Mouse (Mus musculus) megakaryocyte, embryonic 14.5 days (primary cell): ENCODE results near the gene Morn1. TPM values are rescaled to one million over a fixed set of nuclear protein-coding genes. Genes with fewer than 3 reads are reported as not detected.

ENCODE experiments used
- H3K27me3 ChIP-seq: replicated peaks from 2 replicates; pipeline ENCODE3; 2012; ENCODE audit warnings: inconsistent platforms
- H3K36me3 ChIP-seq: replicated peaks from 2 replicates; pipeline ENCODE3; 2012; ENCODE audit warnings: low read length, inconsistent platforms, mixed read lengths
- H3K4me1 ChIP-seq: 2 replicates; pipeline ENCODE4 v1.6.1; 2012; ENCODE audit warnings: inconsistent platforms
- H3K4me3 ChIP-seq: replicated peaks from 2 replicates; pipeline ENCODE3; 2012; ENCODE audit warnings: moderate library complexity, mild to moderate bottlenecking, inconsistent platforms
- H3K9me3 ChIP-seq: 2 replicates; pipeline ENCODE4 v1.6.1; 2012; ENCODE audit warnings: inconsistent platforms
- FLI1 ChIP-seq: IDR thresholded peaks from 2 replicates; pipeline ENCODE4 v1.6.1; 2012; ENCODE audit warnings: low read length, inconsistent platforms, mixed read lengths
- GATA1 ChIP-seq: IDR thresholded peaks from 3 replicates; pipeline ENCODE4 v1.6.1; 2012; ENCODE audit warnings: mixed read lengths, low read length, inconsistent platforms, borderline replicate concordance
- polyA plus RNA-seq: library from polyadenylated mRNA; stranded (reverse); fragments of >175 nt; gene quantifications from 2 replicates; pipeline ENCODE4 v1.2.3, GENCODE M21; 2012; ENCODE audit warnings: low replicate concordance; ENCODE audit not compliant: insufficient read depth

Morn1 gene
- polyA plus RNA-seq, 1 experiment = 4.3 TPM

DNA sequence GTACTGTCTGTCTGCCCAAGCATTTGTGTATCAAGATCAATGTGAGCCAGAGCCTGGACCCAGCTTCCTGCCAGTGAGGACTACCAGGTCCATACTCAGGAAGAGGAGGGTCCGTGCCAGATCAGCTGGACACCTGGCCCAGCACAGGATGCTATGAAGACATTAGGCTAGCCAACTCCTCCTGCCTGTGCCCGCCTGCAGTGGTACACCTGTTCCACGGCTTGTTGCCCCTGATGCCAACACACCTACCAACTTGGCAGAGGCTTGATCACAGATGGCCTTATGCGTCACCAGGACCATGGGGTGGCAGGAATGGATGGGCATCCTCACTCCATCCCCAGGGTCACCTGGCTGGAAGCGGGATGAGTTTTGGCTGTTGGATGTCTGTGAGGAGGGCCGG is 66.1 kb downstream of the Morn1 start:
- TF ChIP-seq FLI1 (no peak), GATA1 (no peak)
- H3K9me3 ChIP-seq = no peaks in the 10 kb centered on the region
- peaks cover 4% of the 10 kb centered on the region for H3K27me3 ChIP-seq
- H3K4me1 ChIP-seq = peaks cover 92% of the 10 kb centered on the region
- H3K36me3 ChIP-seq = peaks cover 52% of the 10 kb centered on the region
- H3K4me3 ChIP-seq = peak overlapping the region; percentile 47

DNA sequence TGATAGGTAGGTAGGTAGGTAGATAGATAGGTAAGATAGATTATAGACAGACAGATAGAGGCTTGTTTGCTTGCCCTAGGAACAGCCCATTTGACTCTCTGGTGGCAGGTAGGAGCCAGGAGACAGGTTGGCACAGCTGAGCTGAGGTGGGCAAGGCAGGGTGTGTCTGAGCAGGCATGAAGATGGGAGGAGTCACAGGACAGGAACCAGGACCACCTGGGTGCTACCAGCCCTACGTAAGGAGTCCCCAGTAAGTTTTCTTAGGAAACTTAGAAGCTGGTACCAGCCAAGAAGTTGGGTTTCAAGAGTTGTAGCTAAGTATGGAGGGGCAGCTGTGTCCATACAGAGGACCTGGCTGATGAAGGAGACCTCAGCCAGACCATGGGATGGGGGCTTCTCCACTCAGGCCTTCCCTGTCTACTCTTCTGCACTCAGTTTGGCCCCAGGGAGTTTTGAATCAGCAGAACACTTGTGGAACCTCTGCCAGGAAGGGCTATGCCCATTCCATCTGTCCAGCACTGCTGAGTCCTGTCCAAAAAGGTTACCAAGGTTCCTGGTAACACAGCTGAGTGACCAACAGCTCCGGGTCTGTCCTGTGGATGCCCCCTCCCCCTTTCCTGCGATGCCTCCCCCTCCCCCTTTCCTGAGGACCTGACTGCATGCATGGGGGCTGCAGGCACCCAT is 67.2 kb downstream of the Morn1 start:
- H3K27me3 ChIP-seq = peaks cover 4% of the 10 kb centered on the region
- no peaks in the 10 kb centered on the region for H3K9me3 ChIP-seq
- H3K4me1 ChIP-seq = peaks cover 85% of the 10 kb centered on the region
- no peak for TF ChIP-seq FLI1
- no peak for TF ChIP-seq GATA1
- H3K36me3 ChIP-seq = peaks cover 62% of the 10 kb centered on the region
- no peak overlapping the region for H3K4me3 ChIP-seq

DNA sequence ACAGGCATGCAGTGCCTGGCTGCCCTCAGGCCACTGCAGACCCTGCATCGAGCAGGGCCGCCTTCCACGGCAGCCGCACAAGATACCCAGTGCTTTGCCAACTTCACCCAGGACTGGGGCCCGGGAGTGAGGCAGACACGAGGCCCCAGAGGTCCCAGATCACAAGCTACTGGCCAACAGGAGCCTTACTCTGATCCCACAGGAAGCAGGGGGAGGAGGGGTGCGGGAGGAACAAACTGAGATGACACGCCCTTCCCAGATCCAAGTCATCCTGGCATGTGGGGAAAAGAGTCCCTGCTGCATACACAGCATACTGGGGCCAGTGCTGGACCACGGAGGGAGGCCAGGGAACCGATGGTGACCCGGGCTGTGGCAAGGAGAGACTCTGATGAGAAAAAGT is 68.6 kb downstream of the Morn1 start:
- Histone ChIP-seq H3K9me3 (no peaks in the 10 kb centered on the region), H3K36me3 (peaks cover 77% of the 10 kb centered on the region)
- TF ChIP-seq GATA1 (no peak), FLI1 (no peak)

DNA sequence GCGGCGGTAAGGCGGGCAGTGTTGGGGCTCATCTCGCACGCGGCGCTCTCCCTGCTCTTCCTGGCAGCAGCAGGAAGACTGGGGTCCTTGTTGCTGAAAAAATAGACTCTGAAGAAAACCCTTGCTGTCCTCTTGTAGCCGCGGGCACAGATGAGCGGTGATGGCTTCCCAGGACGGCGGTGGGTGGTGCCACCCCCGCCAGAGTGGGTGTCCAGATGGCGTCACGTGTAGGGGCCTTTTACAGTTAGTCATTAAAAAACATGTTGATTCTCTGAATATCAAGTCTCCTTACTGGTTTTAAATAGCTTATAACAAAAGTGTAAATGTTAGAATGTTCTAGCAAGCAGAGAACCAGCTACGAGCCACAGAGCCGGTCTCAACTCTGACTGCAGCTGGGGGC is 70.4 kb downstream of the Morn1 start:
- H3K4me3 ChIP-seq = no peak overlapping the region
- H3K36me3 ChIP-seq = peaks cover 94% of the 10 kb centered on the region
- TF ChIP-seq GATA1 (no peak), FLI1 (no peak)
- H3K9me3 ChIP-seq = no peaks in the 10 kb centered on the region
- H3K27me3 ChIP-seq = no peaks in the 10 kb centered on the region
- H3K4me1 ChIP-seq = peaks cover 80% of the 10 kb centered on the region

More for the DNA sequence above, 68.6 kb downstream of the Morn1 start:
- Histone ChIP-seq H3K4me3 (peak overlapping the region; percentile 46), H3K4me1 (peaks cover 80% of the 10 kb centered on the region), H3K27me3 (no peaks in the 10 kb centered on the region)

DNA sequence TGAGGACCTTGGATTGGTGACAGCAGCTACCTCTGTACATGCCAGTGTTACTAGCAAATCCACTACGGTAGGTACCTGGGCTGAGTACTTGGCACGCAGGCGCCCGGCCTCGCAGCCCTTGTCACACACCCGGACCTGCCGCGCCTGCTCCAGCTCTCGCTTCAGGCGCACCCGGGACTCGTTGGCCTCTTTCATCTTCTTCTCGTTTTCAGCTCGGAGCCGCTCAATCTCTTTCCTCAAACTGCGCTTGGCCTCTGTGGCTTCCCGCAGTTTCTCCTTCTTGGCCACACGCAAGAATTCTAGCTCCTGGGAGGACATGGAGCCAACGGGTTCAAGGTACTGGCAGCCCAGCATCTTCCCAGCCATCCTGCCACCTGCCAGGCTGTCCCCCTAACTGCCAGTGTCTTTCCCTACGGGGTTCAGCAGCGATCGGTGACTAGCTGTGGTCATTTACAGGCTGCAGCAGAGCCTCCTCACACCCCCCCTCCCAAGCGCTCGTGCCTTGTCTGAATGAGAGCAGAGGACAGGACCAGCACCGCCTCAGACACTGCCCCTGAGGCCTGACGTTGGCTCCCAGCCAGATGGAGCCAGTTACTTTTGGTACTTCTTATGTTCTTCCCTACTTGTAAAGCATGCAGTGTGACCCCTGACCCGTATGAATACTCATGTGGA is 71.6 kb downstream of the Morn1 start:
- H3K4me1 ChIP-seq = peaks cover 80% of the 10 kb centered on the region
- H3K36me3 ChIP-seq = peaks cover 88% of the 10 kb centered on the region
- TF ChIP-seq FLI1 (no peak), GATA1 (no peak)
- H3K27me3 ChIP-seq = no peaks in the 10 kb centered on the region
- no peaks in the 10 kb centered on the region for H3K9me3 ChIP-seq
- no peak overlapping the region for H3K4me3 ChIP-seq

DNA sequence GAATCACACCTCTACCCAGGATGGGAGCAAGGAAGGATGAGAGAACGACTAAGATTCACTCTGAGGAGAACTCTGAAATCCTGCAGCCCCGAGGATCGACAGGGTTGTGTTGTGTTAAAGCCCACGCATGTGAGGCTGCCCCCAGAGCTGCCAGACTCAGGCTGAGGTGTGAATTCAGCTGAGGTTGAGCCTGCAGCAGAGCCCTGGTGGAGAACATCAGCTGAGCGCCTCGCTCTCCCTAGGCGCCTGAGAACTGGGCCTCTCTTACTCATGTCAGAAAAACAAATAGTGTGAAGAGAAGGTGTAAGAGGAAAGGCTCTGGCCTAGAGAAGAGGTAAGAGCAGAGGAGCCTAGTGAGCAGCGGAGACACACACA is 72.2 kb downstream of the Morn1 start:
- TF ChIP-seq GATA1 (no peak), FLI1 (no peak)
- H3K4me3 ChIP-seq = no peak overlapping the region
- no peaks in the 10 kb centered on the region for H3K27me3 ChIP-seq
- no peaks in the 10 kb centered on the region for H3K9me3 ChIP-seq
- peaks cover 80% of the 10 kb centered on the region for H3K4me1 ChIP-seq
- H3K36me3 ChIP-seq = peaks cover 84% of the 10 kb centered on the region

DNA sequence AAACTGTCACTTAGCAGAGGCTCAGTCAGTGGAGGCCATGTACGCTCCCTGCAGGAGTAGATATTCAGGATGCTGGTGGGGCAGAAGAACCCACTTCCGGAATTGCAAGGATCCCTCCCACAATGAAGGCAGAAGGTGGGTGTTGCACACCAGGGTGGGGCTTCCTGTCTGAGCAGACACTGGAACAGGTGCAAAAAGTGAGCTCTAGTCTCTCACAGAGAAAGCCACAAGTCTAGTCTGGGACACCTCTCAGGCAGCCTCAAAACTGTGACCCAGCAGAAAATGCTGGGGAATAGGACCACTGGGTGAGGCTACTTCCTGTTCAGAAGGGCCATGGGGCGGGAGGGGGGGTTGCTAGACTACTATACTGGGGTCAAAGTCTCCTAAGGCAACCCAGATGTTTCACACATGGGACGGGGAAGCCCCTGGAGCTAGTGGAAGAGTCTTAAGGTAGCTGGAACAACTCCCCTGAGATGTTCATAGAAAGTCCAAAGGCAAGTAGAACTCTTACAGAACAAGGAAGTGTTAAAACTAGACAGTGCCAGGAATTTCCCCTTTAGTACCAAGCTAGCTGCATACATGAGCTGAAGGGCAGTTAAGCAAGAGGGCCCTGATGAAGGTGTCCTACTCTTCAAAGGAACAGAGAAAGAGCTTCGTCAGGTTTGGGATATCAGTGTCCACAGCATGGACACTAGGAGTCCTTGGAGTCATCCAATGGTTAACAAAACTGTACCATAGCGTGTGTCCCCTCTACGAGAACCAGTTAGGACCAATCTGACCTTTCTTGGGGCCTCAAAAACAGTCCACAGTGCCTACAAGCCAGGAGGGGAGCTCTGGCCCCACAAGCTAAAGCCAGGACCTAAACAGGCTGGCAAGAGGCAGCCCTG is 76.3 kb downstream of the Morn1 start:
- Histone ChIP-seq H3K27me3 (no peaks in the 10 kb centered on the region), H3K4me3 (peak overlapping the region; percentile 87), H3K36me3 (peaks cover 76% of the 10 kb centered on the region), H3K9me3 (0 out of 2 replicates have a peak, but pooled peaks cover 5% of the 10 kb centered on the region), H3K4me1 (peaks cover 87% of the 10 kb centered on the region)
- TF ChIP-seq FLI1 (no peak), GATA1 (no peak)

DNA sequence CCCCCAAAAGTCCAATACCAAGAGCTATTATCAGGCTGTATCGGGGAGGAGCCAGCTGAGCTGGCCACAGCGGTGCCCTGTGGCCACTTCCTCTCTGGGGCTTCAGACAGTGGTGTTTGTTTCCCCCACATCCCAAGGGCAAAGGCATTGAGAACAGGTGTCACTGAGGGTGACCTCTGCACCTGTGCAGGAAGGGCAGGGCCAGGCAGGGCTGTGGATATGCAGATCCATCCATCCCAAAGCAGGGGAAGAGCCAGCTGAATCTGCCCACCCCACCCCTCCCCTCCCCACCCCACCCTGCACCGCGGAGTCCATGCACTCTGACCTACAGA is 76.9 kb downstream of the Morn1 start:
- no peaks in the 10 kb centered on the region for H3K27me3 ChIP-seq
- 0 out of 2 replicates have a peak, but pooled peaks cover 5% of the 10 kb centered on the region for H3K9me3 ChIP-seq
- peak overlapping the region; percentile 87 for H3K4me3 ChIP-seq
- no peak for TF ChIP-seq GATA1
- no peak for TF ChIP-seq FLI1
- peaks cover 75% of the 10 kb centered on the region for H3K36me3 ChIP-seq
- peaks cover 92% of the 10 kb centered on the region for H3K4me1 ChIP-seq

DNA sequence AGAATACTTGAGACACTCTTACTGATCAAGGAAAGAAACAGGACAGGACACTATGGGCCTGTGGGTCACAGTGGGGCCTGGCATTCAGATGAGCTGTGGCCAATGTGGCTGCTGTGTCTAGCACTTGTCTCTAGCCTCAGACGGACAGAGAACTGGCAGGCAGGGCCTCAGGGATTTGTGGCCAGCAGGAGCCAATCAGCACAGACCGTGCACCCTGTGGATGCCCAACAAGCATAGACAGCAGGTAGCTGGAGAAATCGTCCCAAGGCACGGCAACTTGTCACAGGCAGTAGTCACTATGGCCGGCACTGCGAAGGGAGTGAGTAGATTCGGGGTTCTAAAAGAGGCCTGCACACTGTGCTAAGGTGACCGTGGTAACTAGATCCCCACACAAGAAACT is 77.3 kb downstream of the Morn1 start:
- H3K4me3 ChIP-seq = peak overlapping the region; percentile 83
- H3K36me3 ChIP-seq = peaks cover 72% of the 10 kb centered on the region
- TF ChIP-seq FLI1 (no peak), GATA1 (no peak)
- H3K4me1 ChIP-seq = peaks cover 96% of the 10 kb centered on the region
- 0 out of 2 replicates have a peak, but pooled peaks cover 5% of the 10 kb centered on the region for H3K9me3 ChIP-seq
- H3K27me3 ChIP-seq = no peaks in the 10 kb centered on the region

DNA sequence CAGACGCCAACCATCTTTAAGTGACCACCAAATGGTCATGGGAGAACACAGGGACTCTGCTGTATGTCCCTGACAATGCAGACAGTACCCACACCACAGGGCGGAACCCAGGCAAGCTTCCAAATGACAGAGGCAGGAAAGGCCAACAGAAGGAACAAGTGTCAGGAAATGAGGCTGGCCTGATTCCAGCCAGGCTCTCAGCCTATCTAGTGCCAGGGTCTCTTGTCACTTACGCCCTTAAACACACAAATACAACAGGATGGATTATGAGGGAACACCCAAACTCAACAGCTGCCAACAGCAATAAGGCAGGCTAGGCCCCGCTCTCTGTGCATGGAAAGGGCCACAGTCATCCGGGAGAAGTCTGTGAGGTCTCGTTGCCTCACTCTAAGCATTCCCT is 78.2 kb downstream of the Morn1 start:
- Histone ChIP-seq H3K4me1 (peaks cover 100% of the 10 kb centered on the region), H3K9me3 (0 out of 2 replicates have a peak, but pooled peaks cover 5% of the 10 kb centered on the region), H3K36me3 (peaks cover 67% of the 10 kb centered on the region), H3K4me3 (peak overlapping the region; percentile 48), H3K27me3 (no peaks in the 10 kb centered on the region)
- no peak for TF ChIP-seq FLI1
- TF ChIP-seq GATA1 = no peak
